Mouse (Mus musculus): ENCODE data around the gene Snrnp27.

GRCm38 (mm10) chr6:86658501-86658900 lies 25.8 kb downstream of the Snrnp27 start:
- TF ChIP-seq FLI1 (IDR thresholded peaks at IDR 0.05; ENCODE audit: low read length) (no peak), GATA1 (IDR thresholded peaks at IDR 0.05; ENCODE audit: borderline replicate concordance, low read length) (no peak)

Measured in megakaryocyte, embryonic 14.5 days (primary cell).